Mouse (Mus musculus) MEL (cell line): ENCODE data around the gene Nhlrc4. TPM values are rescaled to one million over a fixed set of nuclear protein-coding genes. Genes with fewer than 3 reads are reported as not detected.

ENCODE experiments used
- DNase-seq: peaks from one replicate; pipeline ENCODE4 v3.0.0; 2011; ENCODE audit warnings: low read depth, low spot score
- H3K27ac ChIP-seq: 2 replicates; pipeline ENCODE4 v1.5.1; 2012; ENCODE audit warnings: low read depth, mild to moderate bottlenecking, control low read depth, low read length, moderate library complexity; ENCODE audit not compliant: control insufficient read depth
- H3K27me3 ChIP-seq, 2 experiments: fragments of 150-350 bp in 1 of 2; sonication (generic) in 1 of 2; 2 replicates each; pipeline ENCODE4 v1.6.1; 2012; ENCODE audit warnings: low read length in 2 of 2, mild to moderate bottlenecking in 2 of 2, improper control_type of control experiment in 1 of 2, moderate library complexity in 1 of 2; ENCODE audit not compliant: insufficient read depth in 2 of 2, control insufficient read depth in 1 of 2
- H3K36me3 ChIP-seq, 2 experiments: 2 replicates each; pipeline ENCODE4 v1.6.1; 2012 to 2014; ENCODE audit warnings: low read length in 2 of 2, improper control_type of control experiment in 1 of 2, inconsistent platforms in 1 of 2, mild to moderate bottlenecking in 1 of 2; ENCODE audit not compliant: insufficient read depth in 2 of 2, control insufficient read depth in 1 of 2
- H3K4me1 ChIP-seq, 2 experiments: fragments of 150-350 bp in 1 of 2; sonication (generic) in 1 of 2; 2 replicates each; pipeline ENCODE4 v1.6.1; 2012; ENCODE audit warnings: low read length in 2 of 2, improper control_type of control experiment in 1 of 2, mild to moderate bottlenecking in 1 of 2; ENCODE audit not compliant: insufficient read depth in 2 of 2, control insufficient read depth in 1 of 2
- H3K4me3 ChIP-seq, 2 experiments: fragments of 150-350 bp in 1 of 2; sonication (generic) in 1 of 2; 2 replicates each; pipeline ENCODE4 v1.5.1; 2012; ENCODE audit warnings: low read depth in 2 of 2, low read length in 2 of 2, mild to moderate bottlenecking in 2 of 2, moderate library complexity in 2 of 2, control low read depth in 1 of 2, improper control_type of control experiment in 1 of 2; ENCODE audit not compliant: control insufficient read depth in 1 of 2, insufficient read depth in 1 of 2
- H3K79me2 ChIP-seq: 2 replicates; pipeline ENCODE4 v1.6.1; 2012; ENCODE audit warnings: mild to moderate bottlenecking, low read length, moderate library complexity; ENCODE audit not compliant: control insufficient read depth, poor library complexity, insufficient read depth
- H3K9ac ChIP-seq: 2 replicates; pipeline ENCODE4 v1.6.1; 2012; ENCODE audit warnings: low read depth, mild to moderate bottlenecking, control low read depth, low read length, moderate library complexity; ENCODE audit not compliant: control insufficient read depth, poor library complexity, severe bottlenecking
- H3K9me3 ChIP-seq: fragments of 150-350 bp; sonication (generic); replicated peaks from 2 replicates; pipeline ENCODE4 v1.6.1; 2012; ENCODE audit warnings: mild to moderate bottlenecking, low read length, improper control_type of control experiment, moderate library complexity; ENCODE audit not compliant: insufficient read depth
- CHD1 ChIP-seq: IDR thresholded peaks from 2 replicates; pipeline ENCODE4 v1.6.1; 2012; ENCODE audit warnings: low read depth, mild to moderate bottlenecking, inconsistent platforms, low read length, improper control_type of control experiment
- CHD2 ChIP-seq: IDR thresholded peaks from 2 replicates; pipeline ENCODE4 v1.6.1; 2011; ENCODE audit warnings: low read length, improper control_type of control experiment
- ETS1 ChIP-seq: IDR thresholded peaks from 2 replicates; pipeline ENCODE4 v1.6.1; 2012; ENCODE audit warnings: low read depth, mild to moderate bottlenecking, inconsistent platforms, low read length, improper control_type of control experiment, moderate library complexity
- GABPA ChIP-seq: IDR thresholded peaks from 2 replicates; pipeline ENCODE4 v1.6.1; 2012; ENCODE audit warnings: low read depth, mild to moderate bottlenecking, inconsistent platforms, low read length, improper control_type of control experiment, moderate library complexity
- GATA1 ChIP-seq: IDR thresholded peaks from 2 replicates; pipeline ENCODE4 v1.6.1; 2011; ENCODE audit warnings: low read depth, low read length, improper control_type of control experiment
- HCFC1 ChIP-seq: IDR thresholded peaks from 2 replicates; pipeline ENCODE4 v1.6.1; 2012; ENCODE audit warnings: low read depth, mild to moderate bottlenecking, inconsistent platforms, low read length, improper control_type of control experiment, moderate library complexity
- KAT2A ChIP-seq: conservative IDR thresholded peaks from 2 replicates; pipeline ENCODE4 v1.6.1; 2012; ENCODE audit warnings: low read depth, low read length, improper control_type of control experiment, inconsistent platforms
- MAFK ChIP-seq: IDR thresholded peaks from 2 replicates; pipeline ENCODE4 v1.6.1; 2011; ENCODE audit warnings: low read depth, mild to moderate bottlenecking, low read length, improper control_type of control experiment, borderline replicate concordance
- MXI1 ChIP-seq: IDR thresholded peaks from 2 replicates; pipeline ENCODE4 v1.6.1; 2011; ENCODE audit warnings: mild to moderate bottlenecking, low read depth, low read length, improper control_type of control experiment
- MYB ChIP-seq: IDR thresholded peaks from 2 replicates; pipeline ENCODE4 v1.6.1; 2011; ENCODE audit warnings: mild to moderate bottlenecking, low read depth, low read length, improper control_type of control experiment
- POLR2A ChIP-seq, 2 experiments: IDR thresholded peaks; 2 replicates each; pipeline ENCODE4 v1.6.1; 2011 to 2012; ENCODE audit warnings: low read length in 2 of 2, mild to moderate bottlenecking in 2 of 2, control low read depth in 1 of 2, improper control_type of control experiment in 1 of 2, low read depth in 1 of 2, moderate library complexity in 1 of 2; ENCODE audit not compliant: control insufficient read depth in 1 of 2, insufficient read depth in 1 of 2, poor library complexity in 1 of 2
- POLR2AphosphoS2 ChIP-seq: IDR thresholded peaks from 2 replicates; pipeline ENCODE4 v1.6.1; 2011; ENCODE audit warnings: low read length, improper control_type of control experiment
- POLR2AphosphoS5 ChIP-seq: IDR thresholded peaks from 2 replicates; pipeline ENCODE4 v1.6.1; 2012; ENCODE audit warnings: low read depth, borderline replicate concordance, mild to moderate bottlenecking, inconsistent platforms, low read length, moderate library complexity, mixed read lengths
- RAD21 ChIP-seq: IDR thresholded peaks from 2 replicates; pipeline ENCODE4 v1.6.1; 2011; ENCODE audit warnings: mild to moderate bottlenecking, low read depth, low read length, improper control_type of control experiment
- RCOR1 ChIP-seq: IDR thresholded peaks from 2 replicates; pipeline ENCODE4 v1.6.1; 2012; ENCODE audit warnings: low read depth, mild to moderate bottlenecking, inconsistent platforms, low read length, improper control_type of control experiment
- SMC3 ChIP-seq: IDR thresholded peaks from 2 replicates; pipeline ENCODE4 v1.6.1; 2011; ENCODE audit warnings: low read depth, low read length, improper control_type of control experiment
- TAL1 ChIP-seq: IDR thresholded peaks from 2 replicates; pipeline ENCODE4 v1.6.1; 2012; ENCODE audit warnings: mild to moderate bottlenecking, inconsistent platforms, low read length, moderate library complexity, mixed read lengths
- TBP ChIP-seq: IDR thresholded peaks from 2 replicates; pipeline ENCODE4 v1.8.0; 2011; ENCODE audit warnings: low read depth, low read length, improper control_type of control experiment
- UBTF ChIP-seq: IDR thresholded peaks from 2 replicates; pipeline ENCODE4 v1.6.1; 2012; ENCODE audit warnings: low read depth, mild to moderate bottlenecking, inconsistent platforms, low read length, improper control_type of control experiment, moderate library complexity, borderline replicate concordance; ENCODE audit not compliant: insufficient read depth
- USF1 ChIP-seq: IDR thresholded peaks from 2 replicates; pipeline ENCODE4 v1.6.1; 2014; ENCODE audit warnings: low read depth, mild to moderate bottlenecking, inconsistent platforms, low read length, improper control_type of control experiment, moderate library complexity
- USF2 ChIP-seq, 2 experiments: IDR thresholded peaks; 2 replicates each; pipeline ENCODE4 v1.6.1; 2011 to 2012; ENCODE audit warnings: improper control_type of control experiment in 2 of 2, low read length in 2 of 2, borderline replicate concordance in 1 of 2, inconsistent platforms in 1 of 2, low read depth in 1 of 2, mild to moderate bottlenecking in 1 of 2; ENCODE audit not compliant: insufficient read depth in 1 of 2
- ZC3H11A ChIP-seq: IDR thresholded peaks from 2 replicates; pipeline ENCODE4 v1.6.1; 2012; ENCODE audit warnings: low read depth, mild to moderate bottlenecking, inconsistent platforms, low read length, improper control_type of control experiment
- ZNF384 ChIP-seq: IDR thresholded peaks from 2 replicates; pipeline ENCODE4 v1.6.1; 2012; ENCODE audit warnings: low read depth, mild to moderate bottlenecking, inconsistent platforms, low read length, improper control_type of control experiment
- polyA plus RNA-seq, 2 experiments: library from polyadenylated mRNA; stranded (reverse) in 1 of 2; unstranded in 1 of 2; fragments of >175 nt in 1 of 2; fragments of >200 nt in 1 of 2; gene quantifications; 2 replicates each; pipeline versions ENCODE4 v1.2.1 to v1.2.4; 2012; ENCODE audit warnings: low replicate concordance in 2 of 2, low read depth in 1 of 2; ENCODE audit not compliant: insufficient read length in 2 of 2, insufficient read depth in 1 of 2, missing spikeins in 1 of 2
- total RNA-seq: library from RNA; depleted of rRNA; stranded (reverse); fragments of 300-350 nt; gene quantifications from 2 replicates; pipeline ENCODE4 v1.2.3, GENCODE M21; 2012

Nhlrc4 gene
- total and polyA plus RNA-seq, 3 experiments, result 0.19 to 0.23 TPM; not detected in 1

- Histone ChIP-seq H3K36me3 (peaks cover 0 to 13% of the 10 kb centered on the region in 2 experiments; a peak in 2 of 4 replicates), H3K9ac (no peak overlapping the region), H3K9me3 (no peaks in the 10 kb centered on the region), H3K27me3 (no peaks in the 10 kb centered on the region), H3K27ac (no peak overlapping the region), H3K4me3 (no peak overlapping the region), H3K79me2 (no peaks in the 10 kb centered on the region)
- no peak for DNase-seq
- TF ChIP-seq MXI1 (no peak), HCFC1 (no peak), TBP (no peak), UBTF (no peak), RCOR1 (no peak), POLR2AphosphoS2 (no peak), MYB (no peak), POLR2A (IDR thresholded peaks at IDR 0.05; ENCODE audit: control insufficient read depth in 1 of 2, insufficient read depth in 1 of 2, low read depth in 1 of 2, low read length in 2 of 2, poor library complexity in 1 of 2) (no peak), POLR2AphosphoS5 (no peak), GABPA (no peak), SMC3 (no peak), ETS1 (no peak), MAFK (no peak), CHD1 (no peak), CHD2 (no peak), ZC3H11A (no peak), RAD21 (no peak), KAT2A (no peak), USF1 (no peak), GATA1 (no peak)
- TF ChIP-seq, all 39 proteins: peak for 0
- peaks cover 8 to 24% of the 10 kb centered on the region in 2 experiments for H3K4me1 ChIP-seq
Measured at GRCm38 (mm10) chr17:25947576-25947975, 2.8 kb upstream of the Nhlrc4 start.

GRCm38 (mm10) chr17:25946891-25947290 is 2.1 kb upstream of the Nhlrc4 start:
- H3K36me3 ChIP-seq, result peaks cover 0 to 13% of the 10 kb centered on the region in 2 experiments; a peak in 2 of 4 replicates
- H3K9ac ChIP-seq, result no peak overlapping the region
- H3K27me3 ChIP-seq, result no peaks in the 10 kb centered on the region
- no peak overlapping the region for H3K27ac ChIP-seq
- no peaks in the 10 kb centered on the region for H3K9me3 ChIP-seq
- H3K4me1 ChIP-seq, result peaks cover 10 to 24% of the 10 kb centered on the region in 2 experiments
- H3K4me3 ChIP-seq, result no peak overlapping the region
- TF ChIP-seq ZNF384 (no peak), TBP (no peak), GATA1 (no peak), SMC3 (no peak), KAT2A (no peak), TAL1 (no peak), USF2 (IDR thresholded peaks at IDR 0.05; ENCODE audit: borderline replicate concordance in 1 of 2, insufficient read depth in 1 of 2, low read depth in 1 of 2, low read length in 2 of 2) (no peak), CHD1 (no peak)
- no peak for DNase-seq
- peaks cover 4% of the 10 kb centered on the region for H3K79me2 ChIP-seq
